21 mouse cellular contexts compared by ENCODE assay signal in genomic region chr11:96550960-96551703, GRCm38 (mm10).
DNase-seq lines count a peak whose midpoint lies in the region; ATAC-seq lines count a peak whose summit lies in the region.
"Had no signal": no experiment of that assay in that cellular context is flagged by ENCODE, and none has a peak within 500 bp of the region (broad histone marks: within the 10 kb centered on the region; RNA-seq: fewer than 3 reads in every experiment).

No protein-coding gene starts in this region.

- WGBS in lung, embryonic 16.5 days, result 41% methylated on average over 9 of the region's 9 CpGs
- 62% methylated on average over 9 of the region's 9 CpGs for WGBS in intestine, embryonic 16.5 days

- no peaks in the 10 kb centered on the region for H3K36me3 ChIP-seq in lung, embryonic 16.5 days (ENCODE audit: control insufficient read depth, insufficient read depth, low read length)
- no peaks in the 10 kb centered on the region for H3K36me3 ChIP-seq in intestine, embryonic 16.5 days (ENCODE audit: control insufficient read depth, insufficient read depth, low read length)
- H3K36me3 ChIP-seq: embryonic facial prominence, embryonic 10.5 days; forebrain, embryonic 15.5 days; heart, embryonic 10.5 days; hindbrain, embryonic 15.5 days; limb, embryonic 13.5 days; midbrain, embryonic 12.5 days had no signal

- peaks cover 2% of the 10 kb centered on the region; the same call in 1 of the 2 replicates for H3K27me3 ChIP-seq in lung, embryonic 16.5 days (ENCODE audit: control insufficient read depth, insufficient read depth, low read depth, low read length)
- peaks cover 5% of the 10 kb centered on the region; the same call in 1 of the 2 replicates for H3K27me3 ChIP-seq in intestine, embryonic 16.5 days (replicated peaks; ENCODE audit: control insufficient read depth, insufficient read depth, low read length)

- H3K4me3 ChIP-seq in lung, embryonic 16.5 days (ENCODE audit: low read length), result no peak overlapping the region
- no peak overlapping the region for H3K4me3 ChIP-seq in intestine, embryonic 16.5 days (ENCODE audit: low read length)
- H3K4me3 ChIP-seq: embryonic facial prominence, embryonic 10.5 days; forebrain, embryonic 15.5 days; heart, embryonic 10.5 days; hindbrain, embryonic 15.5 days; layer of hippocampus, adult 2 months; limb, embryonic 13.5 days; midbrain, embryonic 12.5 days had no signal

- intact Hi-C loops in left cerebral cortex, postnatal 4 days (cut with DNase I), result loop anchor here (5.0 to 10.0 kb wide), 2 partner anchors 124 to 239 kb away; no protein-coding TSS in a partner anchor

- peak overlapping the region; percentile 55; the same call in 1 of the 2 replicates for H3K27ac ChIP-seq in lung, embryonic 16.5 days (ENCODE audit: low read length)
- no peak overlapping the region for H3K27ac ChIP-seq in intestine, embryonic 16.5 days (ENCODE audit: low read length)
- H3K27ac ChIP-seq: embryonic facial prominence, embryonic 10.5 days; forebrain, embryonic 15.5 days; heart, embryonic 10.5 days; hindbrain, embryonic 15.5 days; layer of hippocampus, adult 2 months; limb, embryonic 13.5 days; liver, embryonic 14.5 days; midbrain, embryonic 12.5 days had no signal

- peak; percentile 94 for ATAC-seq in lung, embryonic 16.5 days (ENCODE audit: low read depth)
- peak; percentile 40; the same call in 1 of the 2 replicates for ATAC-seq in intestine, embryonic 16.5 days
- ATAC-seq: CD4-positive, CD25-positive, alpha-beta regulatory T cell, adult 4 months; forebrain, embryonic 15.5 days had no signal

- H3K9me3 ChIP-seq in lung, embryonic 16.5 days (ENCODE audit: control insufficient read depth, low read length), result no peaks in the 10 kb centered on the region
- H3K9me3 ChIP-seq in intestine, embryonic 16.5 days (ENCODE audit: control insufficient read depth, low read length), result no peaks in the 10 kb centered on the region
- H3K9me3 ChIP-seq: embryonic facial prominence, embryonic 10.5 days; forebrain, embryonic 15.5 days; heart, embryonic 10.5 days; hindbrain, embryonic 15.5 days; limb, embryonic 13.5 days; midbrain, embryonic 12.5 days had no signal

- peaks cover 11% of the 10 kb centered on the region; the same call in 1 of the 2 replicates for H3K4me1 ChIP-seq in lung, embryonic 16.5 days (replicated peaks; ENCODE audit: control insufficient read depth, insufficient read depth, low read length)
- no peaks in the 10 kb centered on the region for H3K4me1 ChIP-seq in intestine, embryonic 16.5 days (ENCODE audit: control insufficient read depth, insufficient read depth, low read length)
- H3K4me1 ChIP-seq: embryonic facial prominence, embryonic 10.5 days; heart, embryonic 10.5 days; limb, embryonic 13.5 days; midbrain, embryonic 12.5 days had no signal

- H3K9ac ChIP-seq in lung, embryonic 16.5 days (ENCODE audit: low read length), result no peak overlapping the region
- H3K9ac ChIP-seq in intestine, embryonic 16.5 days (ENCODE audit: low read depth, low read length), result no peak overlapping the region
- H3K9ac ChIP-seq: forebrain, embryonic 15.5 days; hindbrain, embryonic 15.5 days; limb, embryonic 13.5 days; liver, embryonic 14.5 days; midbrain, embryonic 12.5 days had no signal

- peak; percentile 28 for DNase-seq in kidney, adult 18-20 months
- no peak for DNase-seq in kidney, postnatal 25 days
- no peak for DNase-seq in lung, adult 18-20 months
- peak; percentile 55 for DNase-seq in kidney, postnatal 14 days
- DNase-seq in left cerebral cortex, postnatal 4 days, result no peak
- DNase-seq in cerebellum, adult 9-11 months, result no peak
- DNase-seq: adrenal gland, postnatal 36 days; cerebellum, postnatal 10 days; right cerebral cortex, postnatal 14 days; thymus, postnatal 14 days had no signal

- no peak overlapping the region; the same call in 1 of the 2 replicates for H3K4me2 ChIP-seq in lung, embryonic 16.5 days (ENCODE audit: low read depth, low read length)
- H3K4me2 ChIP-seq in intestine, embryonic 16.5 days (ENCODE audit: low read depth, low read length), result no peak overlapping the region
- H3K4me2 ChIP-seq: forebrain, embryonic 15.5 days; hindbrain, embryonic 15.5 days; limb, embryonic 13.5 days; midbrain, embryonic 12.5 days had no signal

Comparison
In these comparisons a context has a peak if more than half of its experiments do, and no peak if none do; other contexts are left out.
1. DNase-seq: peak in kidney, adult 18-20 months (single experiment) and kidney, postnatal 14 days (single experiment); none in kidney, postnatal 25 days (0 of 2), lung, adult 18-20 months (0 of 2), left cerebral cortex, postnatal 4 days (single experiment) and cerebellum, adult 9-11 months (single experiment).